Mouse (Mus musculus): ENCODE measurements around the gene Bhlha15. TPM values are rescaled to one million over a fixed set of nuclear protein-coding genes. Genes with fewer than 3 reads are reported as not detected.

Gene Bhlha15
- polyA plus RNA-seq, 1 experiment from 2014 or later, result 0.54 TPM

DNA sequence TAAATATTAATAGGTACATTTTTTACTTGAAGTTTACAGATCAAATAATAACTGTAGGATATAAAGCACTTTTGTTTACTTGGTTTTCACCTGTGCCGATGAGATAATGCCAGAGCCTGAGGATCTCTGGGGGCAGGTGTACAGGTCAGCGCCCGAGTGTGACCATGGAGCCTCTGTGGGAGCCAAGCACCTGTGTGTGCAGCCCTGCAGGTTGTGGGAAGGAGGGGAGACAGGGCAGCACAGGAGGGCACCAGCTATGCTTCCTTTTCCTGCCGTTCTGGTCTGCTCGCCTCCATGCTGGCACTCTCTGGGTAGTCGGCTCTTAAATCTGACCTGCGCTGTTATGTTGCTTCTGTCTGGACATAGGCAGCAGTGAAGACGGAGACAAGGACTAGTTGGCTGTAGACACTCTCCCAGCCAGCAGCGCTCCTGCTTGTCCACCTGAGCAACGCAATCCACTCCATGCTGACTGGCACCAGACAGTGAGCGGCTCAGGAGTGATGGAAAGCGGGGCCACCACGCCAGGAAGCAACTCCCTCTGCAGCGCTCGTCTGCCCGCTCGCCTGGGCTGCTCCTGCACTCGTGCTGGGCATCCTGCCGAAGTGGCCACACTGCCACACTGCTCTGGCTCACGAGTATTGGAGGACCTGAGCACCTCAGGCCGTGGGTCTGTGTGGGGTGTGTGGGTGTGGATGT, 5.6 kb upstream of the Bhlha15 start:
- H3K27ac ChIP-seq, result peak overlapping the region; percentile 31; the same call in 1 of the 2 replicates
- H3K27me3 ChIP-seq (ENCODE audit: insufficient read depth, low read length), result no peaks in the 10 kb centered on the region
- H3K36me3 ChIP-seq (ENCODE audit: insufficient read depth, low read length), result peaks cover 18% of the 10 kb centered on the region; the same call in 1 of the 2 replicates
- TF ChIP-seq CTCF (IDR thresholded peaks at IDR 0.05; ENCODE audit: low read depth), result no peak
- 78% methylated on average over 21 of the region's 21 CpGs for WGBS
- ATAC-seq (replicated peaks; ENCODE audit: low FRiP score, low read depth) (peak; percentile 53; the same call in 1 of the 2 replicates), DNase-seq (ENCODE audit: low spot score) (peak; percentile 5)
- no peak overlapping the region for H3K9ac ChIP-seq (ENCODE audit: low read depth, low read length)
- no peak overlapping the region for H3K4me2 ChIP-seq (ENCODE audit: low read length)
- no peaks in the 10 kb centered on the region for H3K9me3 ChIP-seq (replicated peaks; ENCODE audit: low read length)
- no peaks in the 10 kb centered on the region for H3K4me1 ChIP-seq (replicated peaks; ENCODE audit: insufficient read depth, low read length)
- no peak overlapping the region for H3K4me3 ChIP-seq (replicated peaks; ENCODE audit: low read depth, low read length)

GRCm38 (mm10) chr5:144188422-144188821, 1.7 kb upstream of the Bhlha15 start:
- ATAC-seq (replicated peaks; ENCODE audit: low FRiP score, low read depth) (no peak), DNase-seq (ENCODE audit: low spot score) (no peak)
- H3K27ac ChIP-seq, result no peak overlapping the region
- no peak for TF ChIP-seq CTCF (IDR thresholded peaks at IDR 0.05; ENCODE audit: low read depth)
- H3K9ac ChIP-seq (ENCODE audit: low read depth, low read length), result no peak overlapping the region
- H3K4me2 ChIP-seq (ENCODE audit: low read length), result no peak overlapping the region
- H3K4me3 ChIP-seq (replicated peaks; ENCODE audit: low read depth, low read length), result no peak overlapping the region
- no peaks in the 10 kb centered on the region for H3K27me3 ChIP-seq (ENCODE audit: insufficient read depth, low read length)
- H3K4me1 ChIP-seq (replicated peaks; ENCODE audit: insufficient read depth, low read length), result peaks cover 8% of the 10 kb centered on the region; the same call in 1 of the 2 replicates
- H3K36me3 ChIP-seq (ENCODE audit: insufficient read depth, low read length), result peaks cover 18% of the 10 kb centered on the region; the same call in 1 of the 2 replicates
- no peaks in the 10 kb centered on the region for H3K9me3 ChIP-seq (replicated peaks; ENCODE audit: low read length)
- WGBS, result 86% methylated on average over 6 of the region's 6 CpGs

DNA sequence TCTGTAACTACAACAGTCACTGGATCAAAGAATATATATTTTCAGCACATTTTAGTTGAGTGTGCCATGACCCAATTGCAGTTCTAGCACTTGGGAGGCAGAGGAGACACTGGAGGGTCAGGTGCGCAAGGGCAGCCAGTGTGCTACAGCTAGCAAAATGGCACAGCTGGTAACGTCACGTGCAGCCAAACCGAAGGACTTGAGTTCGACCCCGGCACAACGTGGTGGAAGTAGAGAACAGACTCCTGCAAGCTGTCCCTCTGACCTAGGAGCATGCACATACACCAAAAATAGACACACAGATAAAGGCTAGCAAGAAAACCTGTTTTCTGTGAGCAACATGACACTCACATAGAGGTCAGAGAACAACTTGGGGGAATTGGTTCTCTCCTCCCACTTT, 759 bp upstream of the Bhlha15 start:
- Histone ChIP-seq H3K27ac (no peak overlapping the region), H3K9me3 (replicated peaks; ENCODE audit: low read length) (no peaks in the 10 kb centered on the region), H3K36me3 (ENCODE audit: insufficient read depth, low read length) (peaks cover 18% of the 10 kb centered on the region; the same call in 1 of the 2 replicates), H3K4me3 (replicated peaks; ENCODE audit: low read depth, low read length) (no peak overlapping the region), H3K9ac (ENCODE audit: low read depth, low read length) (no peak overlapping the region), H3K4me1 (replicated peaks; ENCODE audit: insufficient read depth, low read length) (peaks cover 8% of the 10 kb centered on the region; the same call in 1 of the 2 replicates), H3K4me2 (ENCODE audit: low read length) (no peak overlapping the region), H3K27me3 (ENCODE audit: insufficient read depth, low read length) (no peaks in the 10 kb centered on the region)
- no peak for ATAC-seq (replicated peaks; ENCODE audit: low FRiP score, low read depth)
- no peak for DNase-seq (ENCODE audit: low spot score)
- 65% methylated on average over 7 of the region's 7 CpGs for WGBS
- TF ChIP-seq CTCF (IDR thresholded peaks at IDR 0.05; ENCODE audit: low read depth), result no peak

DNA sequence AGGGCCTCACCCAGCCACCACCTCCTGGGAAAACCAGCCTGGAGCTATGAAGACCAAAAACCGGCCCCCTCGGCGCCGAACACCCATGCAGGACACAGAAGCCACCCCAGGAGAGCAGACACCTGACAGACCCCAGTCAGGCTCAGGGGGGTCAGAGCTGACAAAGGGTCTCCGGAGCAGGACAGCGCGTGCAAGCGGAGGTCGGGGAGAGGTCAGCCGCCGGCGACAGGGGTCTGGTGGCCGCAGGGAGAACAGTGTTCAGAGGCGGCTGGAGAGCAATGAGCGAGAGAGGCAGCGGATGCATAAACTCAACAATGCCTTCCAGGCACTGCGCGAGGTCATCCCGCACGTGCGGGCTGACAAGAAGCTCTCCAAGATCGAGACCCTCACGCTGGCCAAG, 940 bp downstream of the Bhlha15 start:
- ATAC-seq (replicated peaks; ENCODE audit: low FRiP score, low read depth), result no peak
- WGBS, result 50% methylated on average over 23 of the region's 23 CpGs

GRCm38 (mm10) chr5:144192673-144193072, 2.6 kb downstream of the Bhlha15 start:
- H3K27ac ChIP-seq, result no peak overlapping the region
- WGBS, result 71% methylated on average over 6 of the region's 6 CpGs
- 0 out of 2 replicates have a peak, but pooled peaks cover 8% of the 10 kb centered on the region for H3K36me3 ChIP-seq (ENCODE audit: insufficient read depth, low read length)
- no peak overlapping the region for H3K4me3 ChIP-seq (replicated peaks; ENCODE audit: low read depth, low read length)
- H3K9ac ChIP-seq (ENCODE audit: low read depth, low read length), result no peak overlapping the region
- no peak for DNase-seq (ENCODE audit: low spot score)
- H3K9me3 ChIP-seq (replicated peaks; ENCODE audit: low read length), result no peaks in the 10 kb centered on the region
- H3K4me2 ChIP-seq (ENCODE audit: low read length), result no peak overlapping the region
- H3K27me3 ChIP-seq (ENCODE audit: insufficient read depth, low read length), result no peaks in the 10 kb centered on the region
- ATAC-seq (replicated peaks; ENCODE audit: low FRiP score, low read depth), result no peak
- H3K4me1 ChIP-seq (replicated peaks; ENCODE audit: insufficient read depth, low read length), result peaks cover 8% of the 10 kb centered on the region; the same call in 1 of the 2 replicates
- TF ChIP-seq CTCF (IDR thresholded peaks at IDR 0.05; ENCODE audit: low read depth), result no peak

More for the DNA sequence above, 940 bp downstream of the Bhlha15 start:
- H3K4me1 ChIP-seq (replicated peaks; ENCODE audit: insufficient read depth, low read length), result peaks cover 8% of the 10 kb centered on the region; the same call in 1 of the 2 replicates
- no peak for TF ChIP-seq CTCF (IDR thresholded peaks at IDR 0.05; ENCODE audit: low read depth)
- no peak overlapping the region for H3K9ac ChIP-seq (ENCODE audit: low read depth, low read length)
- H3K36me3 ChIP-seq (ENCODE audit: insufficient read depth, low read length), result 0 out of 2 replicates have a peak, but pooled peaks cover 10% of the 10 kb centered on the region
- no peaks in the 10 kb centered on the region for H3K27me3 ChIP-seq (ENCODE audit: insufficient read depth, low read length)
- H3K27ac ChIP-seq, result no peak overlapping the region
- no peaks in the 10 kb centered on the region for H3K9me3 ChIP-seq (replicated peaks; ENCODE audit: low read length)
- H3K4me3 ChIP-seq (replicated peaks; ENCODE audit: low read depth, low read length), result no peak overlapping the region
- no peak for DNase-seq (ENCODE audit: low spot score)
- H3K4me2 ChIP-seq (ENCODE audit: low read length), result no peak overlapping the region

DNA sequence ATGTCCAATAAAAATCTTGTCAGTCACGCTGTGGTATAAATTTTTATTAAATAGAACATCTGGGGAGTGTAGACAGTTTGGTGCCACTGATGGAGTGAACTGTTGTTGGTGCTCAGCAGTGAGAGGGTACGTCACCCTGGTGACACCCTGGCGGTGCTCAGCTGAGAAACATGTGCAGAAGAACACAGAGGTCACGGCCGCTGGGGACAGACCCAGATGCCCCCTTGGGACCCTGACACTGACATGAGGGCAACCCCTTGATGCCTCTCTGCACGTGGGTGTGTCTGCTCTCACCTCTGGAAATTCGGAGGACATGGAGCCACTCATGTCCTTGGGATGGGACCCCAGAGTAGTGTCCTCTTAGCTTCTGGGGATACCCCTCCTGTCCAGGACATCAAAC, 4.3 kb downstream of the Bhlha15 start:
- 77% methylated on average over 7 of the region's 7 CpGs for WGBS
- Histone ChIP-seq H3K9ac (ENCODE audit: low read depth, low read length) (no peak overlapping the region), H3K9me3 (replicated peaks; ENCODE audit: low read length) (no peaks in the 10 kb centered on the region), H3K27me3 (ENCODE audit: insufficient read depth, low read length) (no peaks in the 10 kb centered on the region), H3K36me3 (ENCODE audit: insufficient read depth, low read length) (no peaks in the 10 kb centered on the region), H3K27ac (no peak overlapping the region), H3K4me2 (ENCODE audit: low read length) (no peak overlapping the region), H3K4me3 (replicated peaks; ENCODE audit: low read depth, low read length) (no peak overlapping the region), H3K4me1 (replicated peaks; ENCODE audit: insufficient read depth, low read length) (peaks cover 8% of the 10 kb centered on the region; the same call in 1 of the 2 replicates)
- DNase-seq (ENCODE audit: low spot score) (no peak), ATAC-seq (replicated peaks; ENCODE audit: low FRiP score, low read depth) (no peak)
- TF ChIP-seq CTCF (IDR thresholded peaks at IDR 0.05; ENCODE audit: low read depth), result no peak
